Mouse (Mus musculus) liver, adult 2 months (tissue): ENCODE results near the gene Casp7. TPM values are rescaled to one million over a fixed set of nuclear protein-coding genes. Genes with fewer than 3 reads are reported as not detected.

Experiments
- DNase-seq: peaks from one replicate; pipeline ENCODE4 v3.0.0-alpha.2; 2011; ENCODE audit warnings: low read depth, low spot score; ENCODE audit errors: extremely low read depth
- H3K27ac ChIP-seq: fragments of 200-500 bp; replicated peaks from 2 replicates; pipeline ENCODE4 v1.5.1; 2012; ENCODE audit warnings: low read depth, mild to moderate bottlenecking, control low read depth, inconsistent platforms, low read length; ENCODE audit not compliant: insufficient read depth
- H3K27me3 ChIP-seq: fragments of 200-500 bp; 2 replicates; pipeline ENCODE4 v1.6.1; 2012; ENCODE audit warnings: mild to moderate bottlenecking, moderate library complexity, low read length, inconsistent platforms; ENCODE audit not compliant: control insufficient read depth, insufficient read depth
- H3K36me3 ChIP-seq: fragments of 200-500 bp; 2 replicates; pipeline ENCODE4 v1.6.1; 2012; ENCODE audit warnings: low read length, inconsistent platforms; ENCODE audit not compliant: control insufficient read depth, insufficient read depth
- H3K4me1 ChIP-seq: fragments of 200-500 bp; 2 replicates; pipeline ENCODE4 v1.6.1; 2011; ENCODE audit warnings: low read length; ENCODE audit not compliant: control insufficient read depth, insufficient read depth
- H3K4me3 ChIP-seq: fragments of 200-500 bp; 2 replicates; pipeline ENCODE4 v1.5.1; 2011; ENCODE audit warnings: low read depth, mild to moderate bottlenecking, control low read depth, low read length, moderate library complexity; ENCODE audit not compliant: insufficient read depth
- H3K79me2 ChIP-seq: fragments of 200-500 bp; 2 replicates; pipeline ENCODE4 v1.6.1; 2012; ENCODE audit warnings: inconsistent platforms, mild to moderate bottlenecking, low read length, moderate library complexity; ENCODE audit not compliant: control insufficient read depth, insufficient read depth
- H3K9ac ChIP-seq: fragments of 200-500 bp; 2 replicates; pipeline ENCODE4 v1.6.1; 2012; ENCODE audit warnings: low read depth, mild to moderate bottlenecking, control low read depth, inconsistent platforms, low read length
- CTCF ChIP-seq: fragments of 200-500 bp; IDR thresholded peaks from 2 replicates; pipeline ENCODE4 v1.5.1; 2011; ENCODE audit warnings: low read depth, low read length, control low read depth
- POLR2A ChIP-seq: fragments of 200-500 bp; IDR thresholded peaks from 2 replicates; pipeline ENCODE4 v1.6.1; 2011; ENCODE audit warnings: low read length, control low read depth; ENCODE audit not compliant: insufficient read depth; ENCODE audit errors: extremely low read depth
- WGBS: fragments of 180-500 bp; shearing (Covaris S2); methylation state at CpG from one replicate; pipeline ENCODE4 v1.1.7; 2018; 5-methylcytosine and 5-hydroxymethylcytosine counted together
- polyA plus RNA-seq: library from polyadenylated mRNA; depleted of rRNA; stranded (reverse); fragments of >200 nt; gene quantifications from 2 replicates; pipeline ENCODE4 v1.2.3, GENCODE M21; 2012
- total RNA-seq: library from RNA; depleted of rRNA; stranded (reverse); fragments of >200 nt; gene quantifications from 2 replicates; pipeline ENCODE4 v1.2.3, GENCODE M21; 2014

The Casp7 gene
- total and polyA plus RNA-seq, 2 experiments: 15.8 to 38.8 TPM

DNA sequence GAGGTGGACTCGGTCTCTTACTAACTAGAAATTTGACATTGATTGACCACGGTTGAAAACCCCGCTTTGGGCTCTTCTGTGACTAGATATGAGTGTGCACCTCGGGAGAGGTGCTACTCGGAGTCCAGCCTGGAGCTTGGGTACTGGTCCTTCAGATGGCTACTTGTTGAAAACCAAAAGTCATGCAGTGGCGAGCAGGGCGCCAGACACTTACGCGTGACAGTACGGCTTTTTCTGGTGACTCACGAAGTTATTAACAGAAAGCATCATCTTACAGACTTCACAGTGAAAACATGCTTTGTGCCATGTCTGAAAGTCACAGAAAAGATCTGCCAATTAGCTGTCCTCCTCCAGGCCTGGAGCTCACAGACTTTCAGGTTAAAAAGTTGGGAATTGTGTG, 7.8 kb upstream of the Casp7 start:
- Histone ChIP-seq H3K4me3 (no peak overlapping the region), H3K79me2 (no peaks in the 10 kb centered on the region), H3K27ac (no peak overlapping the region), H3K36me3 (no peaks in the 10 kb centered on the region), H3K4me1 (no peaks in the 10 kb centered on the region), H3K27me3 (no peaks in the 10 kb centered on the region), H3K9ac (no peak overlapping the region)
- no peak for DNase-seq
- TF ChIP-seq POLR2A (no peak), CTCF (no peak)
- 93% methylated on average over 11 of the region's 11 CpGs for WGBS

DNA sequence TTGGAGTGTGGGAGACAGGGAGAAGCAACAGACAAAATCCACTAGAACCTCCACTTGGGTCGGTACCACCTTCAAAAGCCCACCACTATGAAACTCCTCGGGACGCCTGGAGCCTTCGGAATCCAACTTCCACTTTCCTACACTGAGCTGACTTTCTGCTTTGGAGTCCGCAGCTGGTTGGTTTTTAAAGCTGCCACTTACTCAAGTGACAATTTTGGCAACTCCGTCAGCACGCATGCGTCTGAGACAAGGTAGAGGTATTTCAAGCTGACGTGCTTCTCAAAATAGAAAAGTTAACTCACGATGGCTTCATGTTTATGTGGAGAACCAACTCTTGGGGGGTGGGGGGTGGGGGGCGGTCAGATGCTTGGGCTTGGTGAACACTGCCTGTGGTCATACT, 7.0 kb upstream of the Casp7 start, which contains the start of gene Nrap:
Nrap (minus strand) TSS at position 159 of the 400 bp plus-strand sequence.
- no peak within 1 kb of the TSS for H3K4me3 ChIP-seq
- no peak within 1 kb of the TSS for H3K27ac ChIP-seq
- 92% methylated on average over 11 of the region's 11 CpGs for WGBS
- no peaks in the 10 kb centered on the region for H3K79me2 ChIP-seq
- DNase-seq: no peak
- no peaks in the 10 kb centered on the region for H3K36me3 ChIP-seq
- no peaks in the 10 kb centered on the region for H3K27me3 ChIP-seq
- no peaks in the 10 kb centered on the region for H3K4me1 ChIP-seq
- no peak within 1 kb of the TSS for H3K9ac ChIP-seq
- TF ChIP-seq CTCF: no peak
- no peak for TF ChIP-seq POLR2A

DNA sequence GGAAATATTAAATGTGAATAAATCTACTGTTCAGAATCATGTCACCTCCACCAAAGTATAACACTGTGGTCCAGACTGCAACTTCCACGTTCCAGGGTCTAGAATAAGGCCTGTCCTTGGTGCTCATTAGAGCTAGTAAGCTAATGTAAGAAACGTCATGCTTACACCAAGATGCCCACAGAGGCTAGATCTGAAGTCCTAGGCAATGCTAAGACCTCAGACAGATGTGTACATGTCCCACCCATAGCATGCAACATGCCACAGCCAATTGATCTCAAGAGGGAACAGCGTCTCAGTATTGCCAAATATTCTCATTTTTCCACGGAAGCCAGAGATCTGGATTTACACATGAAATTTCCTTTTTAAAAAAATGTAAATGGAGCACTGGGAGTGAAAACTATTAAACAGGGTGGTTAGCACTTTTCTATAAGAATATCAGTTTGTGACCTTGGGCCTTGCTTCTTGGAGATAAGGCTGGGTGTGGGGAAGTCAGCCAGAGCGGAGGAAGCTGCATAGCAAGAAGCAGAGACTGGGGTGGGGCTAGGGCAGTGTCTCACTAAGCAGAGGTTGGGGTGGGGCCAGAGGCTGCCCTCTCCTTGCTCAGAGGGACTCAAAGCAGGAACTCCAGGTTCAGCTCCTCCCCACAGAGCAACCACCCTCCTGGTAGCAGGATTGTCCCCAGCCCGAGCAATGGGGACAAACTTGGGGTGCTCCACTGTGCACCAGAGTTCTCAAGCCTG, 5.5 kb upstream of the Casp7 start:
- DNase-seq: no peak
- H3K36me3 ChIP-seq: no peaks in the 10 kb centered on the region
- H3K4me3 ChIP-seq: no peak overlapping the region
- no peak for TF ChIP-seq CTCF
- TF ChIP-seq POLR2A: no peak
- no peaks in the 10 kb centered on the region for H3K79me2 ChIP-seq
- WGBS: 83% methylated on average over 6 of the region's 6 CpGs
- no peak overlapping the region for H3K27ac ChIP-seq
- H3K9ac ChIP-seq: no peak overlapping the region
- H3K4me1 ChIP-seq: peaks cover 4% of the 10 kb centered on the region
- H3K27me3 ChIP-seq: no peaks in the 10 kb centered on the region

DNA sequence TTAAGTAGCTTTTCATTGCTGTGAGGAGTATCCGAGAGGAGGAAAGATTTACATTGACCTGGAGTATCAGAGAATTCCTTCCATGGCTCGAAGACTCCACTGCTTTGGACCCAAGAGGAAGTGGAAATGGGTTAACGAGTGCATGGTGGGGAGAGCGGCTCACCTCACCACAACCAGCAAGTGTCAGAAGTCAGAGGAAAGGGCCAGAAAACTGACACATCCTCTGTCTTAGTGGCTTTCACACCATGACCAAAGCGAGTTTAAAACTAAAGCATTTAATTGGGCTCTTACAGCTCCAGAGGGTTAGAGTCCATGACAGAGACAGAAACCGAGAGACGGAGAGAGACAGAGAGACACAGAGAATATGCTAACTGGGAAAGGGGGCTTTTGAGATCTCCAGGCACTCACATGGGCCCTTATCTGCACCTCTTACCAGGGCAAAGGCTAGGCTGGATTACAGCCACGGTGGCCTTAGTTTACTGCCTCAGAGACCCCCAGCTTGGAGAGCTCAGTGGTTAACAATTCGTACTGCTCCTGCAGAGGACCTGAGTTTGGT, 3.5 kb upstream of the Casp7 start:
- Histone ChIP-seq H3K4me3 (no peak overlapping the region), H3K27ac (no peak overlapping the region), H3K9ac (no peak overlapping the region), H3K36me3 (no peaks in the 10 kb centered on the region), H3K4me1 (peaks cover 11% of the 10 kb centered on the region), H3K79me2 (peaks cover 3% of the 10 kb centered on the region; the same call in 1 of the 2 replicates), H3K27me3 (no peaks in the 10 kb centered on the region)
- TF ChIP-seq POLR2A (no peak), CTCF (no peak)
- 83% methylated on average over 9 of the region's 9 CpGs for WGBS
- DNase-seq: no peak

- Histone ChIP-seq H3K4me3 (no peak overlapping the region), H3K9ac (no peak overlapping the region), H3K36me3 (no peaks in the 10 kb centered on the region), H3K27ac (no peak overlapping the region), H3K27me3 (no peaks in the 10 kb centered on the region), H3K4me1 (peaks cover 11% of the 10 kb centered on the region), H3K79me2 (peaks cover 10% of the 10 kb centered on the region; the same call in 1 of the 2 replicates)
- TF ChIP-seq CTCF: no peak
- no peak for TF ChIP-seq POLR2A
- 91% methylated on average over 16 of the region's 16 CpGs for WGBS
- DNase-seq: no peak
These were observed 1.6 kb upstream of the Casp7 start for GRCm38 (mm10) chr19:56395183-56395935.

- Histone ChIP-seq H3K79me2 (peaks cover 11% of the 10 kb centered on the region; the same call in 1 of the 2 replicates), H3K4me3 (peak overlapping the region; percentile 67; the same call in 1 of the 2 replicates), H3K9ac (peak overlapping the region; percentile 77), H3K27me3 (no peaks in the 10 kb centered on the region), H3K27ac (no peak overlapping the region), H3K4me1 (peaks cover 11% of the 10 kb centered on the region), H3K36me3 (no peaks in the 10 kb centered on the region)
- 40% methylated on average over 12 of the region's 12 CpGs for WGBS
- no peak for DNase-seq
- TF ChIP-seq POLR2A (no peak), CTCF (no peak)
These were observed 702 bp upstream of the Casp7 start for GRCm38 (mm10) chr19:56396227-56396626.
